Mouse (Mus musculus) activated CD4-positive, CD25-positive, alpha-beta regulatory T cell (primary cell): Measurements from ENCODE around the gene Arhgap25. TPM values are rescaled to one million over a fixed set of nuclear protein-coding genes. Genes with fewer than 3 reads are reported as not detected.

Source experiments
- polyA plus RNA-seq, 2 experiments: library from polyadenylated mRNA; unstranded; fragments of 100-300 nt; shearing (Covaris generic); gene quantifications; one replicate each; pipeline ENCODE4 v1.2.1; 2017

The Arhgap25 gene
- 100 to 1,000 TPM; 107 to 163 TPM for polyA plus RNA-seq

GRCm38 (mm10) chr6:87532953-87533710, at the start of gene Arhgap25:
TSS of gene Arhgap25 (minus strand) at chr6:87533259.

GRCm38 (mm10) chr6:87428487-87429044, 104.5 kb downstream of the Arhgap25 start, which contains the start of gene Bmp10:
TSS of gene Bmp10 (plus strand) at chr6:87428994.

Other genes starting within 250 kb of the Arhgap25 start
- gene Antxr1, start 197.4 kb downstream of the Arhgap25 start, polyA plus RNA-seq, result under 1 TPM in 1 of 2 experiments, not detected in 1; 0.16 TPM
- not detected for gene Gkn1, start 182.3 kb downstream of the Arhgap25 start, polyA plus RNA-seq
- not detected for gene Gkn2, start 159.9 kb downstream of the Arhgap25 start, polyA plus RNA-seq
- gene Gkn3, start 144.3 kb downstream of the Arhgap25 start, polyA plus RNA-seq, result not detected
- not detected for gene Bmp10, start 104.3 kb downstream of the Arhgap25 start, polyA plus RNA-seq
- under 1 TPM in 1 of 2 experiments, not detected in 1; 0.17 TPM for gene Prokr1, start 57.5 kb upstream of the Arhgap25 start, polyA plus RNA-seq
- gene Aplf, start 138.9 kb upstream of the Arhgap25 start, polyA plus RNA-seq, result 1 to 10 TPM; 4.1 to 6.9 TPM
- gene Efcc1, start 197.6 kb upstream of the Arhgap25 start, polyA plus RNA-seq, result under 1 TPM; 0.38 to 0.61 TPM
- under 1 TPM; 0.33 to 0.61 TPM for gene Gp9, start 244.8 kb upstream of the Arhgap25 start, polyA plus RNA-seq